Mouse (Mus musculus): ENCODE results near the gene 1600014C23Rik. TPM values are rescaled to one million over a fixed set of nuclear protein-coding genes. Genes with fewer than 3 reads are reported as not detected.

Gene 1600014C23Rik
- total RNA-seq, 4 experiments from 2014 or later: 0.56 to 1.2 (median 0.94) TPM

DNA sequence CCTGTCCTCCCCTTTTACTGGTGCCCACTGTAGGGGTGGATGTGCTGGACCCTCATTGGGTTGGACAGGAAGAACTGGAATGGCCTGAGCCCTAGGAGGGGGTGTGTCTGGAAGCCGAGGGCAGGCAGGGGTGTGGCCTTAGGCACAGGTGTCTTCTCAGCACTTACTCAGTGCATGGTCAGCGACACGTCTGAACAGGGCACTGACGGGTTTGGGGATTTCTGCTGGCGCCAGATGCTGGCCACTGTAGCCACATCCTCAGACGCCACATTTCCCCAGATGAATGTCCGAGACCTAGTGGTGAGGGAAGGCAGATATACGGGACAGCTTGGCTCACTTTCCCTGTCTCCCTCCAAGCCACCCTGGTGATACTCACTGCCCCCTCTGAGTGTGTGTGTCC, 18.4 kb upstream of the 1600014C23Rik start:
- no peak for DNase-seq (ENCODE audit: low spot score)

GRCm38 (mm10) chr17:45751359-45751758, 17.7 kb upstream of the 1600014C23Rik start:
- no peak for DNase-seq (ENCODE audit: low spot score)

- DNase-seq (ENCODE audit: low spot score): peak; percentile 77
Measured at GRCm38 (mm10) chr17:45749100-45749499, 15.5 kb upstream of the 1600014C23Rik start.

GRCm38 (mm10) chr17:45747858-45748785, 14.5 kb upstream of the 1600014C23Rik start:
- peak; percentile 66 for DNase-seq (ENCODE audit: low spot score)

GRCm38 (mm10) chr17:45747293-45747692, 13.6 kb upstream of the 1600014C23Rik start:
- no peak for DNase-seq (ENCODE audit: low spot score)

DNA sequence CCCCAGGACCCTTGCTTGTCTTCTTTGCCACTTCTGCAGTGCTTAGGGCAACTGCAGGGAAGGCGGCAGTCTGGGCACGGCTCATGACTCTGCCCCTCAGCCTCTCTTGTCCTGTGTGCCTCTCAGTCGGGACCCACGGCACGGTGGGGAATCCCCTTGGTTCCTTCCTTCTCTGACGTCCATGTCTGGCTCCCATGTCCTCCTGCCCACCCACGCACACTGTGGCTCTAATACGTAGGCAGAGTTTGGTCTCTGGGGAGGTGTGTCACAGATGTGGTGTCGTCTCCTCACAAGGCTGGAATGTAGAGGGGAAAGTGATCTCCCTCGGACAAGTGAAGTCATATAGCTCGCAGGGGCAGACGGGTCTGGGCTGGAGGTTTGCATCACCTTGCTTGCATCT, 13.1 kb upstream of the 1600014C23Rik start:
- no peak for DNase-seq (ENCODE audit: low spot score)

- no peak for DNase-seq (ENCODE audit: low spot score)
Measured at GRCm38 (mm10) chr17:45745629-45746028, 12.0 kb upstream of the 1600014C23Rik start.

DNA sequence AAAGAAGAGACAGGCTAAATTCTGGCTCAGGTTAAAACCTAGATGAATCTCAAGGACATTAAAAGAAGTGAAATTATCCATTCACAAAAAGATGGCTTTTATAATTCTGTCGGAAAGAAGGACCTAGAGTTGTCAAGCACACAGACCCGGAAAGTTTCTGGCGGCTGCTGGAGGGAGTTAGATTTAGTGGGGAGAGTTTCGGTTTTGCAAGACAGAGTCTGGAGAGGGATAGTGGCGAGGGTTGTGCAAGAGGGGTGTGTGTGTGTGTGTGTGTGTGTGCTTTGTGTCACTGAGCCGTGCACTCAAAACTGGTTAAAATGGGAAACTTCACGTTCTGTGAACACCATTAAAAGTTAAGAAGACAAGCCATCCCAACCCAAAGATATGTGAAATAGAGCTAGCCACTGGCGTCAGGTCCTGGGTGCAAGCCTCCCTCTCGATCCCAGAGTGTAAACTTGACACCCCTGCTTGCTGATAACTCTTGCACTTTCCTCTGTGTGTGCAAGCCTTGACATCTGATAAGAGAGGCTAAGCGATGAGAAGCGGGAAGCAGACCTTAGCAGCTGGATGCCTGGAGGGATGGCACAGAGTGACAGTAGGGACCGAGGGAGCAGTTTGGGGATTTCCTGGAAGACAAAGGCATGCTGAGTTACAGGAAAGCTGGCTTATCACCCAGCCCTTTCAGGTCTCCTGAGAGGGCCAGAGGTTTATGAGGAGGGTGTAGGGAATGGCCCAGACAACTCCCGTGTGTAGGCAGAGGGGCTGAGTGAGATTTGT, 8.9 kb upstream of the 1600014C23Rik start:
- DNase-seq (ENCODE audit: low spot score): no peak

- DNase-seq (ENCODE audit: low spot score): no peak
Measured at GRCm38 (mm10) chr17:45737078-45737601, 3.5 kb upstream of the 1600014C23Rik start.

DNA sequence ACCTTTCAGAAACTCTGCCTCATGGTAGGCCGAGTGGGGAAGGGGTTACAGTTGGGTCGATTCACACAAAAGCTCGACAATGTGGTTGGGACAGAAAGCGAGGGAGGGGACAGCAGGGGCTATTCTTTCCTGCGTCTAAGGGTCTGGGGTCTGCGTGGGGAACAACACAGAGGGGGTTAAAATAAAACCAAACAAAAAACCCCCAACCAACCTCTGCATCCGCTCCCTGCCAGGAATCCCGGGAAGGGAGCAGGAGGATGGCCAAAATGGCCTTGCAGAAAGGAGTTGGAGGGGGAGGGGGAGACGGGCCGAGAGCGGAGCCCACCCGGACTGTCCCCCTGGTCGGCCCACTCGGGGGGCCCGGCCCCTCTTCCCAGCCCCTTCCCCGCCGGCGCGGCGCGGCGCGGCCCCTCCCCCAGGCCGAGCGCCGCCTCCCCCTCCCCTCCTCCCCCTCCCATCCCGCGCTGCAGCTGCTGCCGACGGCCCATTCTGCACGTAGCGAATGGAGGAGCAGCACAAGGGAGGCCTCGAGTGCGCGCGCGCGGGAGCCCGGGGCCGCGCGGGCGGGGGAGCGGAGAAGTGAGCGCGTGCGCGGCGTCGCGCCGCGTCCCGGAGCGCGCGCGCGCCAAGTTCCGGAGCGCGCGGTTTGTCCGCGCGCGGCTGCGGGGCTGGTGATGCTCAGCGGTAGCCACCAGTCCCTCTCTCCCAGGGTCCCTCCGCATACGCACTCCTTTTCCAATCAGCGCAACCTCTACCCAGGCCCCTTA, 2.9 kb upstream of the 1600014C23Rik start:
- peak; percentile 68 for DNase-seq (ENCODE audit: low spot score)

GRCm38 (mm10) chr17:45735382-45736310, 2.0 kb upstream of the 1600014C23Rik start:
- peak; percentile 85 for DNase-seq (ENCODE audit: low spot score)

- no peak for DNase-seq (ENCODE audit: low spot score)
Measured at GRCm38 (mm10) chr17:45734881-45735280, 1.2 kb upstream of the 1600014C23Rik start.

GRCm38 (mm10) chr17:45734333-45734732, 689 bp upstream of the 1600014C23Rik start:
- no peak for DNase-seq (ENCODE audit: low spot score)

- no peak for DNase-seq (ENCODE audit: low spot score)
Measured at GRCm38 (mm10) chr17:45733038-45733734, 458 bp downstream of the 1600014C23Rik start.

GRCm38 (mm10) chr17:45731172-45731864, 2.3 kb downstream of the 1600014C23Rik start:
- peak; percentile 88 for DNase-seq (ENCODE audit: low spot score)

DNA sequence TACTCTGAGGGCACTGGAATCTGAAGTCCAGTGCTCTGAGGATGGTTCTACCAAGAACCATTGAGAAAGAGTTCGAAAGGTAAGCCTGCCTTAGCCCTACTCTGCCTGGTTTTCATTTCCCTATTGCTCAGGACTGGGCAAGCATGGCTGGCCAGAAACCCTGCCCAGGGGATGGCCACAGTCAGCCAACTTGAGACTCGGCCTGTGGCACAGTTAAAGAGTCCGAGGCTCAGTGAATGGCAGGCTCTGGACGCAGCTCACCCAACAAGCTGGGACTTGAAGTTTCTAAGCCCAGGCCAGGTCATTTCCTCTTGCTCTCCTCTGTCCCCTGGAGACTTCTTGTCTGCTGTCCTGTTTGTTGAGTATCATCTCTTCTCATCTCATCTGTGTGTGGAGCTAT, 2.9 kb downstream of the 1600014C23Rik start:
- DNase-seq (ENCODE audit: low spot score): no peak

- DNase-seq (ENCODE audit: low spot score): no peak
Measured at GRCm38 (mm10) chr17:45729387-45729786, 4.3 kb downstream of the 1600014C23Rik start.

DNA sequence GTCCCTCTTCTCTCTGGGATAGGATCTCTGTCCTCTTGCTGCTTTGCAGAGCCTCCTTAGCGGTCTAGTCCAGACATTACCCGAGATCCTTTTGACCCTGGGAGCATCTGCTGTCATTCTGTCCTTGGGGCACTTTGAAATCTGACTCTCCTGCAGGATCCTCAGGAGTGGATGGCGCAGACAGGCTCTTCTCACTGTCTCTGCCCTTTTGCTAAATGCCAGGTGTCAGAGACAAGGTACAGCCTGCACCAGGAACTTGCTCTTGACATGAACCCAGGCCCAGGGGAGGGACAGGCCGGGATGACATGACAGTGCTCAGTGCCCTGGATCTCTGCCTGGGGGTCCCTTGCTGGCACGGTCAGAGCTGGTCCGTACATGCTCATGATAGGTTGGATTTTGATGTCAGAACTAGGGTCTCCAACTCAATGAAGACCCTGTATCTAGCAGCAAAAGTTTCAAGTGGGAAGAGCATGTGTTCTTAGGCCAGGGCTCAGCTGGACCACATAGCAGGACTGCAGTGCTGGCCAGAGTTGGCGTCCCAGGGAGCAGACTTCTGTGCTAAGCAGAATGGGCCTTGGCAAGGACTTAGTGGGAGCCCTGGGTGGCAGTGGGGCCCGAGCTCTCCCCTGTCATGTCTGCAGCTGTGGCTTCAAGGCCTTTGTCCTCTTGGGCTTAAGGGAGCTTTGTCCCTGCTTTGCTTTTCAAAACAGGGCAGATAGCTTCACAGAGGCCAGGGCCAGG, 5.5 kb downstream of the 1600014C23Rik start:
- no peak for DNase-seq (ENCODE audit: low spot score)
